Mouse (Mus musculus) brain, embryonic 14.5 days (tissue): ENCODE results near the gene Rnf25.

ENCODE experiments used
- CTCF ChIP-seq: fragments of 200-500 bp; IDR thresholded peaks from 2 replicates; pipeline ENCODE4 v1.5.1; 2012; ENCODE audit warnings: inconsistent platforms, mild to moderate bottlenecking, moderate library complexity, borderline replicate concordance; ENCODE audit not compliant: insufficient read depth, insufficient read length; ENCODE audit errors: extremely low read depth
- POLR2A ChIP-seq: fragments of 200-500 bp; IDR thresholded peaks from 2 replicates; pipeline ENCODE4 v1.6.1; 2012; ENCODE audit warnings: mild to moderate bottlenecking, inconsistent platforms, borderline replicate concordance; ENCODE audit not compliant: poor library complexity, insufficient read depth, insufficient read length, severe bottlenecking; ENCODE audit errors: extremely low read depth

DNA sequence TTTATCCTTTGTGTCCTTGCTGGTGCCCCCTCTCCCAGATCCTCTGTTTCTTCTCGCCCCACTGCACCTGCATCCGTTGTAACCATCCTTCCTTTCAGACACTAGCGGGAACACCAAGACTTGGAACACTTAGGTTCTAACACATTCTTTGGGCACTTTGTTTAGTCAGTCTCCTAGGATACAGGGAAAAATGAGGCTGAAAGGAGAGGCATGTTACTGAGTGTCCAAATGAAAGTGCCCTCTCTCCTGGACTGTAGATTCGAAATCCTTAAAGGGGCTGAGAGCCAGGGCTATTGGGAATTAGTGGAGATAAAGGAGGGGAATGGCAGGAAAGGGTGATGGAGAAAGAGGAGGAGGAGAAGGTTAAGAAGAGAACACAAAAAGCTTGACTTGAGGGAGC is 57.0 kb downstream of the Rnf25 start, which contains the start of gene Usp37:
- TF ChIP-seq CTCF (no peak), POLR2A (no peak)
